Mouse (Mus musculus) thymus, adult 2 months (tissue): ENCODE data around the gene Mettl2. TPM values are rescaled to one million over a fixed set of nuclear protein-coding genes. Genes with fewer than 3 reads are reported as not detected.

Experiments used
- DNase-seq: peaks from one replicate; pipeline ENCODE4 v3.0.0; 2021
- H3K27ac ChIP-seq: fragments of 200-500 bp; 2 replicates; pipeline ENCODE4 v1.5.1; 2012; ENCODE audit warnings: low read length, control low read depth; ENCODE audit not compliant: control insufficient read depth, insufficient read depth
- H3K27me3 ChIP-seq: fragments of 200-500 bp; 2 replicates; pipeline ENCODE4 v1.6.1; 2012; ENCODE audit warnings: mild to moderate bottlenecking, low read length, moderate library complexity, mixed read lengths; ENCODE audit not compliant: control insufficient read depth, insufficient read depth
- H3K36me3 ChIP-seq: fragments of 200-500 bp; 2 replicates; pipeline ENCODE4 v1.6.1; 2012; ENCODE audit warnings: mild to moderate bottlenecking, low read length, moderate library complexity; ENCODE audit not compliant: control insufficient read depth, insufficient read depth
- H3K4me1 ChIP-seq: fragments of 200-500 bp; replicated peaks from 2 replicates; pipeline ENCODE4 v1.6.1; 2012; ENCODE audit warnings: low read length; ENCODE audit not compliant: control insufficient read depth, insufficient read depth
- H3K4me3 ChIP-seq: fragments of 200-500 bp; 2 replicates; pipeline ENCODE4 v1.5.1; 2012; ENCODE audit warnings: mild to moderate bottlenecking, low read length, control low read depth, moderate library complexity; ENCODE audit not compliant: control insufficient read depth, insufficient read depth
- CTCF ChIP-seq: fragments of 200-500 bp; IDR thresholded peaks from 2 replicates; pipeline ENCODE4 v1.5.1; 2012; ENCODE audit warnings: mild to moderate bottlenecking, control low read depth, low read length, moderate library complexity, borderline replicate concordance; ENCODE audit not compliant: control insufficient read depth, poor library complexity, insufficient read depth; ENCODE audit errors: extremely low read depth
- POLR2A ChIP-seq: fragments of 200-500 bp; IDR thresholded peaks from 2 replicates; pipeline ENCODE4 v1.6.1; 2012; ENCODE audit warnings: mild to moderate bottlenecking, low read length, control low read depth, moderate library complexity; ENCODE audit not compliant: control insufficient read depth, poor library complexity, insufficient read depth; ENCODE audit errors: extremely low read depth
- WGBS: fragments of 180-500 bp; shearing (Covaris S2); methylation state at CpG from one replicate; pipeline ENCODE4 v1.1.7; 2018; 5-methylcytosine and 5-hydroxymethylcytosine counted together
- polyA plus RNA-seq: library from polyadenylated mRNA; depleted of rRNA; stranded (reverse); fragments of >200 nt; gene quantifications from 2 replicates; pipeline ENCODE4 v1.2.3, GENCODE M21; 2012

The Mettl2 gene
- polyA plus RNA-seq, 1 experiment = 20.4 TPM

GRCm38 (mm10) chr11:105161411-105161810 lies 35.2 kb downstream of the Mettl2 start:
- no peaks in the 10 kb centered on the region for H3K36me3 ChIP-seq
- no peaks in the 10 kb centered on the region for H3K4me1 ChIP-seq
- H3K27ac ChIP-seq = no peak overlapping the region
- no peak overlapping the region for H3K4me3 ChIP-seq
- no peaks in the 10 kb centered on the region for H3K27me3 ChIP-seq
- no peak for DNase-seq
- no peak for TF ChIP-seq CTCF
- TF ChIP-seq POLR2A = no peak
- 98% methylated on average over 2 of the region's 2 CpGs for WGBS

GRCm38 (mm10) chr11:105164516-105165510 lies 38.6 kb downstream of the Mettl2 start:
- Histone ChIP-seq H3K27me3 (no peaks in the 10 kb centered on the region), H3K4me3 (no peak overlapping the region), H3K36me3 (no peaks in the 10 kb centered on the region), H3K27ac (no peak overlapping the region), H3K4me1 (no peaks in the 10 kb centered on the region)
- TF ChIP-seq POLR2A (no peak), CTCF (no peak)
- no peak for DNase-seq
- 88% methylated on average over 69 of the region's 69 CpGs for WGBS

- 93% methylated on average over 10 of the region's 10 CpGs for WGBS
- Histone ChIP-seq H3K27ac (no peak overlapping the region), H3K36me3 (no peaks in the 10 kb centered on the region), H3K27me3 (no peaks in the 10 kb centered on the region), H3K4me3 (no peak overlapping the region), H3K4me1 (no peaks in the 10 kb centered on the region)
- no peak for TF ChIP-seq POLR2A
- TF ChIP-seq CTCF = no peak
- no peak for DNase-seq
Measured at GRCm38 (mm10) chr11:105166780-105167179, 40.6 kb downstream of the Mettl2 start.

- Histone ChIP-seq H3K36me3 (no peaks in the 10 kb centered on the region), H3K27me3 (no peaks in the 10 kb centered on the region), H3K27ac (no peak within 1 kb of the TSS), H3K4me1 (peaks cover 10% of the 10 kb centered on the region), H3K4me3 (no peak within 1 kb of the TSS)
- TF ChIP-seq POLR2A = no peak
- TF ChIP-seq CTCF = no peak
- WGBS = 87% methylated on average over 2 of the region's 2 CpGs
- no peak for DNase-seq
Measured at GRCm38 (mm10) chr11:105178516-105178915, 52.3 kb downstream of the Mettl2 start, which contains the start of gene Tlk2. Gene Tlk2 (plus strand): TSS chr11:105178807.

- TF ChIP-seq POLR2A (no peak), CTCF (no peak)
- no peak for DNase-seq
- no peak overlapping the region for H3K4me3 ChIP-seq
- H3K36me3 ChIP-seq = no peaks in the 10 kb centered on the region
- WGBS = 92% methylated on average over 4 of the region's 4 CpGs
- H3K27me3 ChIP-seq = no peaks in the 10 kb centered on the region
- no peak overlapping the region for H3K27ac ChIP-seq
- peaks cover 10% of the 10 kb centered on the region for H3K4me1 ChIP-seq
Measured at GRCm38 (mm10) chr11:105179523-105179922, 53.3 kb downstream of the Mettl2 start.

GRCm38 (mm10) chr11:105180471-105181091 lies 54.4 kb downstream of the Mettl2 start:
- under 1% methylated on average over 35 of the region's 35 CpGs for WGBS
- DNase-seq = peak; percentile 70
- peak overlapping the region; percentile 80 for H3K27ac ChIP-seq
- H3K27me3 ChIP-seq = no peaks in the 10 kb centered on the region
- H3K36me3 ChIP-seq = no peaks in the 10 kb centered on the region
- H3K4me3 ChIP-seq = peak overlapping the region; percentile 95
- TF ChIP-seq CTCF (no peak), POLR2A (no peak)
- peaks cover 10% of the 10 kb centered on the region for H3K4me1 ChIP-seq
